Mouse (Mus musculus) right cerebral cortex, postnatal 14 days (tissue): ENCODE data around the gene Cyb5d2.
A peak's percentile ranks its signal among the peaks of the same experiment; 100 is the strongest.
"Not testable (repeated sequence)": the region's sequence is repeated elsewhere in the genome, so short reads cannot be mapped to it uniquely, and the experiment has no call there.

Source experiments
- DNase-seq: peaks from one replicate; pipeline ENCODE4 v3.0.0; 2022

The Cyb5d2 gene

DNA sequence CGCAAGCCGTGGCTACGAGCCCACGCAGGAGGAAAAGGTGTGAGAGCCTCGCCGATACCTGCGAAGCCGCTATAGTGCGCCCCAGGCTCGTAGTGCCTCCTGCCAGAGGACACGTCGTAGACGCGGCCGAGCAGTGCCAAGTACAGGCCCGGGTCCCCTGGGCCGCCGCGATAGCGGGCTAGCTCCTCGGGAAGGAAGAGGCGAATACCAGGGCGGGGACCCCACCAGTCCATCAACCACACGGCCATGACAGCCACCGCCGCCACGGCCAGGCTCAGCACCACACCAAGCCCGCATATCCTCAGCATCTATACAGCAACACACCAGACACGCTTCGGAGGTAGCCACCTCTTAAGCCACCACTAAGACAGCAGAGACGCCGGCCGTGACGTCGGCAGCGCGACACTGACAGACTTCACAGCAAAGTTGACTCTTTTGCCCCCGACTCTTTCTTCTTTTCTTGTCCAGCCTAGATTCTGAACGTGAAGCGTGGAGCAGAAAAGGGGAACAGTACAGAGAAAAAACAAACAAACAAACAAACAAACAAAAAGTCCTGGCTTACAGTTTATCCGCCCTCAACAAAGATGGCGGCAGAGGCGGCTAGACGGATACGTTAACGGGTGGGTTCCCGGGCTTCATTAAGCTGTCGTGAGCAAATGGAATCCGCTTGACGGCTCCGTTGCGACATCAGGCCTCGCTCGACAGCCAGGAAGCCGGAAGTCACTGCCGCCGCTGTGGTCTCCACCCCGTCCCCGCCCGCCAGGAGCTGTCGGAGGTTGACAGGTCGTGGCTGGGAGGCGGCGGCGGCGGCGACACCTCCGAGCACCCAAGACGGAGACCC is at the start of gene Cyb5d2, which contains the start of gene Zzef1:
TSS of gene Cyb5d2 (minus strand) at position 688 of the 841 bp plus-strand sequence.
TSS of gene Zzef1 (plus strand) at position 772 of the 841 bp plus-strand sequence.
- DNase-seq: peak; percentile 92

DNA sequence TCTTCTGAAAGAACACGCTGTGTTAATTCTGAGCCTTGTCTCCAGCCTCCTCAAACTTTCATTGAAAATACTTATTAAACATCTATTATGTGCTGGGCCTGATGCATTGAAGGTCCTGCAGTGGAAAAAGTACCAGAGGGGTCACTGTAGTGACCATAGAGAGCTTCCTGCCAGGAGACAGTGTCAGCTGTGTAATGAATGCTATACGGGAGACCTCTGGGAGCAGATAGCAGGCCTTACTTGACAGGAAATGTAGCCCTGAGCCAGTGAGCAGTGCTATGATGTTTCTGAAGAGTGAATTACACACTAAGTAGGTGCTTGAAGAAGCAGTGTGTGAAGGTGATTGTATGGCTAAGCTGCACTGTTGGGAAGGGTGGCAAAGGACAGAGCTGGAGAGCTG is 49.6 kb upstream of the Cyb5d2 start:
- DNase-seq: no peak

DNA sequence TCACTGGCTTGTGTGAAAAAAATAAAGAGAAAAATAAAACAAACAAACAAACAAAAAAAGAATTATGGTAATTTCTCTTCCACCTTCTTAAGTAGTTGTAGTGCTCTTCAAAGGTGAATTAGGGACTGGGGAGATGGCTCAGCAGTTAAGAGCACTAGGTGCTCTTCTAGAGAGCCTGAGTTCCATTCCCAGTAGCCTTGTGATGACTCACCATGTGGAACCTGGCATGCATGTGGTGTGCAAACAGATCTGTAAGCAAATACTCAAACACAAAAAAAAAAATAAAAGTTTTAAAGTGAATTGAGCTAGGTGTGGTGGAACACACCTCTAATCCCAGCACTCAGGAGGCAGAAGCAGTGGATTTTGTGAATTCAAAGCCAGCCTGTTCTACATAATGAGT is 47.6 kb upstream of the Cyb5d2 start:
- no peak for DNase-seq

DNA sequence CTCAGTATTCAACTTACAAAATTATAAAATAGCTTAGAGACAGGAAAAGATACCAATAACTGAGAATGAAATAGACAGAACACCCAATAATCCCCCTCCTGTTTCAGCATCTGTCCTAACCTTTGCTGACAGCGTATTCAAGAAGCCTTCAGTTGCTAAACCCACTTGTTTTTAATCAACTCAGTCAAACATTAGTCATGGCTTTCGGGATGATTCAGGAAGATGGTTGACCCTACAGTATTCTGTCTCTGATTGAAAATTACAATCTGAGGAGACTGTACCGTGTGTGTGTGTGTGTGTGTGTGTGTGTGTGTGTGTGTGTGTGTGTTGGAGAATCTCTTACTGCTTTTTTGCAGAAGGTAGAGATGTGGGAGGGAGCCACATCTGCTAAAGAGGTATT is 46.8 kb upstream of the Cyb5d2 start:
- DNase-seq: no peak

DNA sequence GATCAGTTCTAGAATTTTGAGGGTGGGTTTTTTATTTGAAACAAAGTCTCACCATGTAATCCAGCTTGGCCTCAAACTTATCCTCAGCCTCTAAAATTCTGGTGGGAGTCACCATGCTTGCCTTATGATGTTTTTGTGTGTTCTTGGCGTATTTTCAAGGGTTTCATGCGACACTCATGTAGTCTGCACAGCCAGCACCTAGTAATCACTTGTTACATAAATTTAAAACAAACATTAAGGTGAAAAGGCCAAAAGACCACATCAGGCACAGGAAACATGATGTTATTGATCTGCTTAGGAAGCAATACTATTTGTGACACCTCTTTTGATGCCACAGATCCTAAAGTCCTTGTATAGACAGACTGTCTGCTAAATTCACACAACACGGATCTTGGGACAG is 33.9 kb upstream of the Cyb5d2 start:
- no peak for DNase-seq

DNA sequence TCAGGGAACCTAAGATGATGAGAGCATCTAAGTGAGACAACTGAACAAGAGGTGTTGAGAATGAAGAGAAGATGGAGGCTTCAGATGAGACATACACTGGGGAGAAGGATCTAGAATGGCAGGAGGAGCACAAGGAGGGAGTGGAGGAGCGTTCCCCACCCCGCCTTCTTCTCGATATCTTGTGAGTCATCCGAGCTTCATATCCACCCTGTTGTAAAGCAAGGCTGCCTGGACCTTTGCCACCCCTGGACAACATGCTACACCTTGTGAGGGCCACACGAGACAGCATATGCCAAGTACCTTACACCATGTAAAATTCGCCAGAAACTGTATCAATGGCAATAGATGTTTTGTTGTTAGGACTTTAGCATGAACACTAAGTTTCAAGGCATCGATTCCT is 25.1 kb upstream of the Cyb5d2 start:
- DNase-seq: no peak

DNA sequence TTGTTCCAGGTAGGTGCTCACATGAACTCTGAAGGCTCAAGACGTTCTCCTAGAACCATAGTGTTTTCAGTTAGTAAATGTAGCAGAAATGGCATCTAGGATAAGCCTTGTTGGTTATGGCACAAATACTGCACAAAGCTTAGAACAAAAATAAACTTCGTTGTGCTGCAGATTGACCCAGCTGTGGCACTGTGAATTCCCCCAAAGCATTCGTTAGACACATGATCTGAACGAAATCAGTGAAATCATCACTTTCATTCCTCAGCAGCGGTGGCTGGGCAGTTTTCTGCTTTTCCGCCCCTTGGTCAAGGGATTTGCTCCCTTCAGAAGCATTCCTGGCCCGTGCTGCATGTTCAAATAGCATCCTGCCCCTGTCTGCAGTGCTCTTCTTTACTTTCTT is 22.1 kb upstream of the Cyb5d2 start:
- no peak for DNase-seq

DNA sequence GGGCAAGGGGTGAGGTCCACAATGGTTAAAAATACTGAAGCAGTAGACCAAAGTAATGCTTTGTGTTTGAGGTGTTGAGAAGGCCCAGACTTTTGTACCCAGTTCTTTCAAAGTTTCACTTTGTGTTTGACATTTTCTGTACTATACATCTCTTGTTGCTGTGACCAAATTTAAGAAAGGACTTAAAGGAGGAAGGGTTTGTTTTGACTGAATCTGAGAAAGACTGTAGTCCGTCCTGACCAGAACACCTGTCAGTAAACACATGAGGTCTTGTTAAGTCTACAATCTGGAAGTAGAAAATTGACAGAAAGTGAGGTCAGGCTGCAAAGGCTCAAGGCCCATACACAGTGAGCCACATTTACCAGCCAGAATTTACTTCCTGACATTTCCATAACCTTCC is 20.9 kb upstream of the Cyb5d2 start:
- DNase-seq: no peak

DNA sequence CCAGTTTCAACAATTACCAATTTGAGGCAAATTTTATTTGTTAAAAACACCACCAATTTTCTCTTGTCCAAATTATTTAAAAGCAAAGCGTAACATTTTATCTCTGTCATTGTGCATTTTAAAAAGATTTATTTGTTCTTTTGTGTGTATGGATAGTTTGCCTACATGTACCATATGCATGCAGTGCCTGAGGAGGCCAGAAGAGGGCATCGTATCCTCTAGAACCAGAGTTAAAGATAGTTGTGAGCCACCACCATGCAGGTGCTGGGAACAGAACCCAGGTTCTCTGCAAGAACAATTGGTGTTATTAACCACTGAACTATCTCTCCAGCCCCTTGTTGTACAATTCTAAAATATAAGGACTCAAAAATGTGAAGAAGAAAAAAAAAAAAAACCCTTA is 18.2 kb upstream of the Cyb5d2 start:
- no peak for DNase-seq

DNA sequence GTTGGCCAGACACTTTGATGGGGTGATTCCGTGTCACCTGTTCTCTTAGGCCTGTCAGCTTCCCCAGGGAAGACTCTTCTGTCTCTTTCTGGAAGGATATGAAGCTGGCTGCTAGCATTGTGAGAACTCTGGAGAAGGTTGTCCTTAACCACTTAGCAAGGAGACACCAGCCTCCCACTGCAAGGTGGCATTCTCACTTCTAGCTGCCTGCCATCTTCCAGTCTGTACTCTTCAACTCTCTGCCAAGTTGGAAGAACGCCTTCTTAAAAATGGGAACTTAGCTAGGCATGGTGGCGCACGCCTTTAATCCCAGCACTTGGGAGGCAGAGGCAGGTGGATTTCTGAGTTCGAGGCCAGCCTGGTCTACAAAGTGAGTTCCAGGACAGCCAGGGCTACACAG is 17.7 kb upstream of the Cyb5d2 start:
- DNase-seq: no peak

DNA sequence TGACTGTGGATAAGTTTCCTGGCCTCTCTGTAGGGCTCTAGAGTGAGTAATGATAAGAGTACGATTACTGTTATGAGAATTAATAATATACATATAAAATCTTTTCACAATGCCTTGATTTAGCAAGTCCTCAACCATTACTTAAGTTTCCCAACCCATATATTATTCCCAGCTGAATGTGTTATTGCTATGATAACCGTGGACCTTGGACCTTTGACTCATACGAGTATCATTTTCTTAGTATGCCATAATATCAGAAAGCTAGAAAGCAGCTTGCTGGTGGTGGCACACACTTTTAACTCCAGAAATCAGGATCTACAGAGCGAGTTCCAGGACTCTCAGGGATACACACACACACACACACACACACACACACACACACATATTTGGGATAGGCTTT is 12.1 kb upstream of the Cyb5d2 start:
- no peak for DNase-seq

DNA sequence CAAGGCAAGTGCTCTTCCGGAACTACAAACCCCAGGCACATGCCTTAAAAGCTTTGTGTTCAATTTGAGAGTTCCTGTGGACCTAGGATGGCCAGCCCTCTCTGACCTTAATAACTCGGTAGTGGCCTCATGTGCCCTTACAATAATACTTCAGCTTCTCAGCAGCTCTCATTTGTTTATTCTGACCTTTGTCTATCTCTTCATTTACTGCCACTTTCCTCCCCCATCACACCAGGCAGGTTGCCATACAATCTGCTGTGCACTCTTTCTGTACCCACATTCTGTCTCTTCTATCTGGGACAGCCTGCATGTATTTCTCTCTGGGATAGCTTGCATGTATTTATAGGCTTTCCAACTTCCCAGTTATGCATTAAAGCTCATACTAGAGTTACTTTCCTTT is 10.6 kb upstream of the Cyb5d2 start:
- peak; percentile 10 for DNase-seq

DNA sequence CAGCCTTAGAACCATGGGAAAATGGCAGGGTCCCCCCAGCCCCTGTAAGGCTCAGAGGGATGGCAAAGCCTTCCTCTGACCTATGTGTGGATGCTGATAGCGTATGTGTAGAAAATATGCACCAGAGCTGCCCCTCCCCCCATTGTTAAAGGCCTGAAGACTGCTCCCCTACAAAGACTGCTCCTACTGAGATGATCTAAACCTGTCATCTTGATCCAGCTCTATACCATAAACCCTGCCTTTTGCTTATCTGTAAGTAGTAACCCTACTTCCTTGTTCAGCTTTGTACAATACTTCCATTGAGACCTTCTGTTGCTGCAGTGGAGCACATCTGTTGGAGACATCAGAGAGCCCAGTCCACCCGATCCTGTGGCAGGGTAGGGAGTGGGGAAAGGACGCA is 9.3 kb upstream of the Cyb5d2 start:
- DNase-seq: no peak

DNA sequence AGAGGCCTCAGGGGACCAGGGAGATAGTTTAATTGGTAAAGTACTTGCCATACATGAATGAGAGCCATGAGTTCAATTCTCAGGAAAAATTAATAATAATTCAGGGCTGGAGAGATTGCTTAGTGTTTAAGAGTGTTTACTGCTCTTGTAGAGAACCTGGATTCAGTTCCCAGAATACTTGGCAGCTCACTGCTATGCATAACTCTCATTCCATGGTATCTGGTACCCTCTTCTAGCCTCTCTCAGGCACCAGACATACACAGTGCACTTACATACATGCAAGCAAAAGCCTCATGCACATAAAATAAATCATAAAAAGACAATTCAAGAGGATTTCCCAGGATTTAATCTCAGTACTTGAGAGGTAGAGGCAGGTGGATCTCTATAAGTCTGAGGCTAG is 8.6 kb upstream of the Cyb5d2 start:
- DNase-seq: no peak

DNA sequence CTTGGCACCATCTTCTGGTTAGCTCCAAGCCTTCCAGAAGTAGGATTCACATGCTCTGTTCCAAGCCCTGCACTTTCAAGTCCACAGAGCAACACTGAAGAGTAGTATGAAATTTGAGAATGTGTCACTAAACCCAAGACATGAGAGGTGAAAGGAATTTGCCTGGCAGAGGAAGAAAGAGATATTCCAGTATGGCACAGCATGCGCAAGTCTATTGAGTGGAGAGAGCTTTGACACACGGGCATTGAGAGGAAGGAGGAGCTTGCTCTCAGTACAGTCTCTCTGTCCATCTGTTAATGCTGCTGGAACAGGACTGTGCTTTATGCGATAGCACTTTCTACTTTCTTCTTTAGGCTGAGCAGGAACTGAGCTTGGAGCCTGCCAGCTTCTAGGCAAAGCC is 7.1 kb upstream of the Cyb5d2 start:
- DNase-seq: no peak

DNA sequence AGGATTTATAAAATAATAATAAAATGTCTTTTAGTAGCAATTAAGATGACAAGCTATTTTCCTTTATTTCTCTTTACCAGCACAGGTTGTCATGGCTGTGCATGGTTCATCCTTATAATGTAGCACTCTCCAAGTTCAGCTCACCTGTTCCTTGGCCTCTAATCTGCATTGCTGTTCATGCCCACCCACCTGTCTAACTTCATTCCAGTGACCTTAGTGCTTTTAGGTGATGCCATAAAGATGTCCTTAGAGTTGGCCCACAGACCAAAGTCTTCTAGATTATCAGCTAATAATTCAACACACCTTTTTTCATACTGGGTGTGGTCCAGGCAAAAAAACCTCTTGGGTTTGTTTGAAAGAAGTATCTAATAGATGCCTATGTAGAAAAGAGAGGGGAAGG is 5.2 kb upstream of the Cyb5d2 start:
- DNase-seq: no peak

DNA sequence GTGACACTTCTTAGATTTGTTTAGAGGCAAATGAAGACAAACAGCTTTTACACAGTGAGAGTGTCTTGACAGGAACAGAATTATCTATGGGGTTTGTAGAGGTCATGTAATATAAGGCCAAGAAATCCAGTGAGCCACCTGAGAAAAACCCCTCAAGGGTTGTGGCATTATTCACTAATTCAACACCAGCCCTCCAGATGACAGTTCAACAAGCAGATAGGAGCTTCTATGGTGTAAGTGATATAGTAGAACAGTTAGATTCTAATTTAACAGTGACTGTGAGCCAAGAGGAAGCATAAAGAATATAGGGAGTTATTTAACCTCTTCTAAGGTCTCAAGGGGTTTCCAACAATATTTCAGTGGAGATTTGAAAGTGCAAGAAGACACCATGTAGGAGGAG is 2.2 kb upstream of the Cyb5d2 start:
- no peak for DNase-seq

DNA sequence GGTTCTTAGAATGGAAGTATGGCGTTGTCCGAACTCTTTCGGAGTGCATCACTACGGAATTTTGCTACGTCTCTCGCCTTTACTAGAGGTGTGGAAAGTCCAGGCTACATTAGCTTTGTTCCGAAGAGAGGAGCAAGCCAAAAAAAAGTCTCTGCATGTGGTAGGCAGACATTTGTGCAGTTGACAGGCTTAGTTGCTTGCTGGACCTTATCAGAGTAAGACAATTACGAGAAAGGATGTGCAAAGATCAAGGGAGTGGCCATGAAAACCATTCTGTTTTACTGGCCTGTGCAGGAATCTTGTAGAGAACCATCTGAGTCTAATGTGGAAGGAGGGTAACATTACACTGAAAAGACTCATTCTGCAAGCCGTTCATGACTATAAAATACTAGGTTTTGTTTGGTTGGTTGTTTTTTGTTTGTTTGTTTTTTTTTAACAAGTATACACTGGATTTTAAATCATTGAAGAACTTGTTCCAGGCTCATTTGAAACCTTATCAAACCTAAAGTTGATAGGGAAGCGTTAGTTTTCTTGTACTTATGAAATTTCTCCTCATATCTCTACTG is 914 bp upstream of the Cyb5d2 start:
- DNase-seq: no peak

DNA sequence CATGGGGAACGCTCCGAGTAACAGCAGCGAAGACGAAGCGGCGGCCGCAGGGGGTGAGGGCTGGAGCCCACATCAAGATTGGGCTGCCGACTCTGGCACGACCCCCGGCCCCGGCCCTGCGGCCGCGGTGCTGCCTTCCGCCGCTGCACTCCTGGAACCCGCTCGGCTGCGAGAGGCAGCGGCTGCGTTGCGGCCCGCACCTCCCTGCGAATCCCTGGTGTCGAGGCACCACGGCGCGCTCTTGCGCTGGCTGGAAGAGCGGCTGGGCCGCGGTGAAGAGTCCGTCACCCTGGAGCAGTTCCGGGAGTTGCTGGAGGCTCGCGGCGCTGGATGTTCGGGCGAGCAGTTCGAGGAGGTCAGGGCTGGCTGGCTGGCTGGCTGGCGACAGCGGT is 350 bp upstream of the Cyb5d2 start:
- DNase-seq: no peak

DNA sequence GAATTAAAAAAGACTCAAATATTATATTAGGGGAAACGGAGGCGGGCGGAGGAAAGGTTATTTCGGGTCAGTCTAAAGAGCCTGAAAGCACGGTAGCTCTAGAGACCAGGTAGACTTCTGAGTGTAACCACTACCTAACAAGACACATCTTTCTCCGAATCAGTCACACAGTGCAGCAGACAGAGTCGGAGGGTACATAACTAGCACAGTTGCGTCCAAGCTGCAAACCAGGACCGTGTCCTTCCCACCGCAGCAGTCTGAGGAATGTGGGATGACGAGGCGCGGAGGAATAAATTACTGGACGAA is 840 bp downstream of the Cyb5d2 start:
- DNase-seq: no peak

DNA sequence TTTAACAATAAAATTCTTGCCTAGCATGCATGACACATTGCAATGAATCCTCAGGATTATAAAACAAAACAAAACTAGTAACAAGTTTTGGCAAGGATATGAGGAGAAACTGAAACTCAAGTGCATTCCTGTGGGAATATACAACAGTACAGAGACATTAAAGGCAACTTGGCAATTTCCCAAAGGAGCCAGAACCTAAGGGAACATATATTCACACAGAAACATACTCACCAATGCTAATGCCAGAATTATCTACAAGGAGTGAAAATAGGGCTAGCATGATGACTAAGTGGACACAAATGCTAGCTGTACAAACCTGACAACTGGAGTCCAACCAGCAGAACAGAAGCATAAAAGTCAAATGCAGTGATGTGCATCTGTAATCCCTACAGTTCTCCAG is 3.9 kb downstream of the Cyb5d2 start:
- DNase-seq: no peak

DNA sequence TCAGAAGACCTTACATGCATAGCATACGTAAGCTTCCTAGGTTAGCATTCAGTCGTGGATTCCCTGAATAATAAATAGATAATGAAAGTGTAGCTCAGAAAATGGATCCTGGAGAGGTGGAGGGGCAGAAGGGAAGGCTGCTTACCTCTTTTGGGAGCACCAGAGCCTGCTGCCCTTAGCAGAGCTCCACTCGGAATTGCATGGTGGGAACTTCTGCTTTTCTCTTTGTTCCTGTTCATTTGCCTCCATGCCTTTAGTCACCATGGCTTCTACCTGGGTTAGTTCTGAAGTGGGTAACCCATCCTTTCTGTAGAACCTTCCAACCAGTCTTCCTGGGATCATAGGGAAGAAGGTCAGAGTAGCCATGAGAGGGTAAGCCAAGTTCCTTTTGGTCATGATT is 13.4 kb downstream of the Cyb5d2 start:
- no peak for DNase-seq

DNA sequence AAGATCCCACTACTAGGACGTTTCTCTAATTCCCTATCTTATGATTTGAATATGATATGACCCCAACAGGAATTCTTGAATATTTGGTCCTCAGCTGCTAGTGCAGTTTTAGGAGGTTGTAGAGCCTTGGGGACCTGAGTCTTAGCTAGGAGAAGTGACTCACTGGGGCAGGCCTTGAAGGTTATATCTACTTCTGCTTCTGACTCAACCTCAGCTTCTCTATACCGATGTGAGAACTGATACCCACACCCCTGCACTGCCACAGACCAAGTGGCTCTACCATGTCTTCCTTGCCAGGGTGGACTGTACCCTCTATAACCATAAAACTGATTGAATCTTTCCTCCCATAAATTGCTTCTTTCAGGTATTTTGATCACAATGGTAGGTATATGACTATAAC is 13.8 kb downstream of the Cyb5d2 start:
- no peak for DNase-seq

DNA sequence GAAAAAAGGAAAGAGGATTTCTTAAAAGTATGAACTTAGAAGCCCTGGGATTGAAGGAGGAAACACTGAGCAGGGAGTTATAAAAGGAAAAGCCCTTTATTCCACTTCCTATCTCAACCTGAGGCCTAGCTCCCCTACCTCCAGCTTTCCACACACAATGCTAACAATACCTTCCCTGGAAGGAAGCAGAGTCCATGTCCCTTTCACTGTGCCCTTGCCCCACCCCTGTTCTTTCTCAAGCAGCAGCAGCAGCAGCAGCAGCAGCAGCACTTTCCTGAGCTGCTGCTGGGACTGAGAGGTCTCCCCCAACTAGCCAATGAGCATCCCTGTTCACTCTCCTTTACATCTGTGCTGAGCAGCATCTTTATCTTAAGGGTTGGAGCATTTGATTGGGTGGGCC is 17.0 kb downstream of the Cyb5d2 start:
- no peak for DNase-seq

DNA sequence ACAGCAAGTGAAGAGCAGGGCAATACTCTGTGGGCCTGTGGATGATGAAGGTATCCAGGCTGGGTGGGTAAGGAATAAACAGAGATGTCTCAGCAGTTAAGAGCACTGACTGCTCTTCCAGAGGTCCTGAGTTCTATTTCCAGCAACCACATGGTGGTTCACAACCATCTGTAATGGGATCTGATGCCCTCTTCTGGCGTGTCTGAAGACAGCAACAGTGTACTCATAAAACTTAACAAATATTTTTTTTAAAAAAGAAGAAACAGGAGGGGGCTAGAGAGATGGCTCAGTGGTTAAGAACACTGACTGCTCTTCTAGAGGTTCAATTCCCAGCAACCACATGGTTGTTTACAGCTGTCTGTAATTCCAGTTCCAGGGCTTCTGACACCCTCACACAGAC is 23.3 kb downstream of the Cyb5d2 start:
- DNase-seq: not testable (repeated sequence)
